In the genomic region with DNA sequence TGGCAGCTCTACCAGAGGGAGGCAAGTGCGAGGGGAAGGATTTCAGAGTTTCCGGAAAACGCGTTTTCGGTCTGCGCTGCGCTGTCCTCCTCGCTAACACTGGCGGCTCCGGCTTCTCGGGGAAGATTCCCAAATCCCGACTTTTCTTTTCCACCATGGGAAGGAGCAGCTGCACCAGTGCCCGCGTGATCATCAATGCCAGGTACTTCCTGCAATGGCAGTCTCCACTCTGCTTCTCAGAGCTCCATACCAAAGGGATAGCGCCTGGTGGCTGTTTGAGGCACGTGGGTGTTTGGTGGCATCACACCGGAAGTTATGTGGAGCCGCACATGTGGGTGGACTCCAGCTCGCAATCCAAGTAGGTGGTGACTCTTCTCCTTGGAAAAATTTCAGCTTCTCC, we compare ENCODE assay signal across 16 mouse cellular contexts. TPM values are rescaled to one million over a fixed set of nuclear protein-coding genes. Genes with fewer than 3 reads are reported as not detected.
DNase-seq lines count a peak whose midpoint lies in the region; ATAC-seq and TF ChIP-seq lines count a peak whose summit lies in the region.
"Had no signal": no experiment of that assay in that cellular context is flagged by ENCODE, and none has a peak within 500 bp of the region (broad histone marks: within the 10 kb centered on the region; RNA-seq: fewer than 3 reads in every experiment).

No protein-coding gene starts in this region.

- peak; percentile 66 for DNase-seq in layer of hippocampus, adult 11-12 months (ENCODE audit: low spot score)
- DNase-seq in left cerebral cortex, adult 2 months (ENCODE audit: extremely low spot score in 1 of 2, low spot score in 2 of 2), result peak; percentile 73 to 79
- DNase-seq in right cerebral cortex, postnatal 10 days (ENCODE audit: low spot score in 2 of 2), result peak; percentile 66 to 84
- no peak for DNase-seq in cerebellum, adult 11-12 months
- DNase-seq in spleen, adult 18-20 months, result no peak
- no peak for DNase-seq in urinary bladder, adult 18-20 months (ENCODE audit: low spot score in 2 of 2)
- DNase-seq: cerebellum, adult 11 months; heart, adult 2 months; kidney, adult 2 months had no signal

- ATAC-seq in frontal cortex, adult (ENCODE audit: low TSS enrichment), result peak; percentile 96
- no peak for ATAC-seq in megakaryocyte-erythroid progenitor cell, adult 5-6 weeks (replicated peaks; ENCODE audit: low FRiP score, low TSS enrichment, poor library complexity, severe bottlenecking)
- ATAC-seq: forebrain, embryonic 15.5 days had no signal

- TF ChIP-seq CTCF in left cerebral cortex, adult 2 months (IDR thresholded peaks at IDR 0.05), result no peak; the same call in 1 of the 2 replicates

- peak overlapping the region; percentile 66 for H3K27ac ChIP-seq in left cerebral cortex, adult 2 months
- H3K27ac ChIP-seq: forebrain, embryonic 15.5 days; heart, adult 2 months; hindbrain, embryonic 15.5 days had no signal

- H3K4me3 ChIP-seq in left cerebral cortex, adult 2 months, result peak overlapping the region; percentile 28
- H3K4me3 ChIP-seq: forebrain, embryonic 15.5 days; heart, adult 2 months; hindbrain, embryonic 15.5 days; megakaryocyte, embryonic 14.5 days had no signal

- intact Hi-C loops in left cerebral cortex, adult 2 months (cut with DNase I), result loop anchor here (1.0 to 5.0 kb wide), 3 partner anchors 17 to 89 kb away; no protein-coding TSS in a partner anchor

RNA-seq across cellular contexts. Expression of a gene that starts 24.0 kb away (rescaled TPM):
- 10 to 100 TPM; 47.4 to 50.6 TPM for total RNA-seq in left cerebral cortex, adult 2 months (2021)
- 45.9 and 49.2 TPM in 2 replicates for total RNA-seq in megakaryocyte-erythroid progenitor cell, adult 5-6 weeks (2014; fragmentation: Nextera tagmentation)
- total RNA-seq in megakaryocyte-erythroid progenitor cell, adult 5-6 weeks (2017), result 58.6 and 103 TPM in 2 replicates

RNA-seq across cellular contexts. Expression of a gene that starts 38.5 kb away (rescaled TPM):
- 100 to 1,000 TPM; 220 to 221 TPM for total RNA-seq in left cerebral cortex, adult 2 months (2021)
- not detected in 2 replicates for total RNA-seq in megakaryocyte-erythroid progenitor cell, adult 5-6 weeks (2014; fragmentation: Nextera tagmentation)
- total RNA-seq in megakaryocyte-erythroid progenitor cell, adult 5-6 weeks (2017), result not detected in 2 replicates
- total RNA-seq: MEL; neutrophil, adult 5-6 weeks had no signal

Comparison
In these comparisons a context has a peak if more than half of its experiments do, and no peak if none do; other contexts are left out.
1. DNase-seq: peak in layer of hippocampus, adult 11-12 months (single experiment), left cerebral cortex, adult 2 months (2 of 2) and right cerebral cortex, postnatal 10 days (2 of 2); none in cerebellum, adult 11-12 months (single experiment), spleen, adult 18-20 months (0 of 2) and urinary bladder, adult 18-20 months (0 of 2).
2. RNA of a gene that starts 38.5 kb away (total RNA-seq): 220 to 221 TPM in left cerebral cortex, adult 2 months; not detected in megakaryocyte-erythroid progenitor cell, adult 5-6 weeks; every median in the first group is over 100 times any median in the second.